Mouse (Mus musculus): ENCODE results near the gene Rhbdf2. TPM values are rescaled to one million over a fixed set of nuclear protein-coding genes. Genes with fewer than 3 reads are reported as not detected.

Gene Rhbdf2
- polyA plus RNA-seq, 1 experiment from 2014 or later, result 3.9 TPM

DNA sequence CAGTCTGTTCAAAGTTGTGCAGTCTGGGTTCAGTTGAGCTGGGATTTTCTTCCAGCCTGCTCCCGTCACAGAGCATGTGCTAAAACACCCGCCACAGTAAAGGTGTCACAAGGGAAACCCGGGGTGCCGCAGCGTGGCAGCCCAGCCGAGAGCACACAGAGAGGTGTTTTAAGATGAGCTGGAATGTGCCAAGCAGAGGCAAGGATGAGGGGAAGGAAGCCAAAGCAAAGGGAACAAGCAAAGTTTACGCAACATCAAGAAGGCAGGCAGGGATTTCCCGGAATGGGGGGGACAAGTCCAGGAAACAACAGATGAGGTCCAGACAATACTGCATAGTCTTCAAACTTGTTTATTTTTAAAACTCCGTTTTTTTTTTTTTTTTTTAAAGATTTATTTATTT is 39.7 kb upstream of the Rhbdf2 start:
- no peak overlapping the region for H3K4me2 ChIP-seq (ENCODE audit: low read depth, severe bottlenecking)
- 70% methylated on average over 9 of the region's 9 CpGs for WGBS
- no peaks in the 10 kb centered on the region for H3K27me3 ChIP-seq (ENCODE audit: control insufficient read depth, insufficient read depth, low read length)
- H3K9me3 ChIP-seq (ENCODE audit: control insufficient read depth, low read length), result no peaks in the 10 kb centered on the region
- no peaks in the 10 kb centered on the region for H3K36me3 ChIP-seq (ENCODE audit: control insufficient read depth, insufficient read depth, low read length)
- H3K4me3 ChIP-seq (ENCODE audit: low read depth, low read length), result no peak overlapping the region
- no peak overlapping the region for H3K27ac ChIP-seq (replicated peaks; ENCODE audit: low read depth, low read length)
- DNase-seq (ENCODE audit: low spot score) (no peak), ATAC-seq (ENCODE audit: insufficient number of reproducible peaks, low FRiP score, low TSS enrichment, low read depth) (no peak)
- no peak overlapping the region for H3K9ac ChIP-seq (ENCODE audit: low read length)
- peaks cover 11% of the 10 kb centered on the region for H3K4me1 ChIP-seq (ENCODE audit: control insufficient read depth, insufficient read depth, low read length)

GRCm38 (mm10) chr11:116665289-116665688 is 38.5 kb upstream of the Rhbdf2 start:
- Histone ChIP-seq H3K9me3 (ENCODE audit: control insufficient read depth, low read length) (no peaks in the 10 kb centered on the region), H3K4me1 (ENCODE audit: control insufficient read depth, insufficient read depth, low read length) (peaks cover 11% of the 10 kb centered on the region), H3K27ac (replicated peaks; ENCODE audit: low read depth, low read length) (no peak overlapping the region), H3K4me3 (ENCODE audit: low read depth, low read length) (no peak overlapping the region), H3K36me3 (ENCODE audit: control insufficient read depth, insufficient read depth, low read length) (no peaks in the 10 kb centered on the region), H3K4me2 (ENCODE audit: low read depth, severe bottlenecking) (no peak overlapping the region), H3K27me3 (ENCODE audit: control insufficient read depth, insufficient read depth, low read length) (no peaks in the 10 kb centered on the region), H3K9ac (ENCODE audit: low read length) (no peak overlapping the region)
- ATAC-seq (ENCODE audit: insufficient number of reproducible peaks, low FRiP score, low TSS enrichment, low read depth), result no peak
- 74% methylated on average over 10 of the region's 10 CpGs for WGBS
- no peak for DNase-seq (ENCODE audit: low spot score)

DNA sequence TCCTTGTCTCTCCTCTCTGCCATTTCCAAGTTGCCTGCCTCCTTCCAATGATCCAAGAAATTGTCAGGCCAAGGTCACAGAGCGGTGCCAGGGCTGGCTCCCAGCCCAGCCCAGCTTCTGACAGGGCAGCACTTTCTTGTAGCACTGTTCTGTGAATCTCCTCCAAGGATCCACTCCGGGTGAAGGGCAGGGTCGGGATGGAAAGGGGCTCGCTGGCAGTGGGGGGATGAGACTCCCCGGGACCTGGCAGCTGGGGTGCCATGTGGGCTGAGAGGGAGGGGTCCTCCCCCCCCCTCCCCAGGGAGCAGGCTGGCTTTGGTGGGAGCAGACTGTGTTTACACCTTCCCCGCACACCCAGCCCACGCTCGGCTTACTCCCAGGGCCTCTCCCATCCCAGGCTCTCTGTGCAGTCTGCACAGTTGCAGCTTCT is 35.1 kb upstream of the Rhbdf2 start:
- ATAC-seq (ENCODE audit: insufficient number of reproducible peaks, low FRiP score, low TSS enrichment, low read depth), result no peak
- WGBS, result 58% methylated on average over 8 of the region's 8 CpGs
- no peak overlapping the region for H3K27ac ChIP-seq (replicated peaks; ENCODE audit: low read depth, low read length)

DNA sequence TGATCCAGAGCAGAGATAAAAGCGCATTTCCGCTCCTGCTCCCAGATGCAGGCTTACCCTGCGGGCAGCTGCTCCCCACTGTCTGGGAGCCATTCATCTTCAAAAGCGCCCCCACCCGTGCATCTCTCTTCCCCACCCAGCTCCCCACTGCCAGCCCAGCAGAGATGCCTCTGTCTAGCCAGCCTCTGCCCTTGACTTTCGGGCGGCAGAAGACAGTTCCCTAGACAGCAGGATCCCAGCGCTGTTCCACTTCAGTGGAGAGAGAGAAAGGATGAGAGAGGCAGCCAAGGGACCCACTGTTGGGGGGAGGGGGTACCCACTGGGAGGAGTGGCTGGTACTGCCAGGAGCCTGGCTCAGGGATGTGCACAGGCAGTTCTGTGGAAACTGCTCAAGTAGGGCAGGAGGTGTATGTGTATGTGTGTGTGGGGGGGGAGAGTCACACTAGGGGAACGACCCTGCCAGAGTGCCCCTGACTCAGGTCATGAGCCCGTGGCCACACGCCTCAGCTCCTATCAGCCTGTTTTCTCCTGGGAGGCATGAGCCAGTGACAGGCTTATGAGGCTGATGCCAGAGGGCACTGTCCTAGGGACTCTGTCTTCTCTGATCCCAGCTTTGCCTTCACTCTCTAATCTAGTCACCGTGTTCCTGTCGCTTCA is 34.6 kb upstream of the Rhbdf2 start:
- H3K36me3 ChIP-seq (ENCODE audit: control insufficient read depth, insufficient read depth, low read length), result no peaks in the 10 kb centered on the region
- DNase-seq (ENCODE audit: low spot score) (no peak), ATAC-seq (ENCODE audit: insufficient number of reproducible peaks, low FRiP score, low TSS enrichment, low read depth) (no peak)
- H3K9ac ChIP-seq (ENCODE audit: low read length), result 0 out of 2 replicates have a peak overlapping the region, but pooled peaks have one; percentile 22
- H3K4me2 ChIP-seq (ENCODE audit: low read depth, severe bottlenecking), result no peak overlapping the region
- H3K4me3 ChIP-seq (ENCODE audit: low read depth, low read length), result no peak overlapping the region
- peaks cover 14% of the 10 kb centered on the region for H3K4me1 ChIP-seq (ENCODE audit: control insufficient read depth, insufficient read depth, low read length)
- no peak overlapping the region for H3K27ac ChIP-seq (replicated peaks; ENCODE audit: low read depth, low read length)
- WGBS, result 25% methylated on average over 13 of the region's 13 CpGs
- H3K27me3 ChIP-seq (ENCODE audit: control insufficient read depth, insufficient read depth, low read length), result no peaks in the 10 kb centered on the region
- H3K9me3 ChIP-seq (ENCODE audit: control insufficient read depth, low read length), result no peaks in the 10 kb centered on the region

More for the DNA sequence above, 35.1 kb upstream of the Rhbdf2 start:
- Histone ChIP-seq H3K27me3 (ENCODE audit: control insufficient read depth, insufficient read depth, low read length) (no peaks in the 10 kb centered on the region), H3K9me3 (ENCODE audit: control insufficient read depth, low read length) (no peaks in the 10 kb centered on the region), H3K4me2 (ENCODE audit: low read depth, severe bottlenecking) (no peak overlapping the region), H3K9ac (ENCODE audit: low read length) (no peak overlapping the region; the same call in 1 of the 2 replicates), H3K4me1 (ENCODE audit: control insufficient read depth, insufficient read depth, low read length) (peaks cover 14% of the 10 kb centered on the region), H3K36me3 (ENCODE audit: control insufficient read depth, insufficient read depth, low read length) (no peaks in the 10 kb centered on the region), H3K4me3 (ENCODE audit: low read depth, low read length) (no peak overlapping the region)
- no peak for DNase-seq (ENCODE audit: low spot score)

DNA sequence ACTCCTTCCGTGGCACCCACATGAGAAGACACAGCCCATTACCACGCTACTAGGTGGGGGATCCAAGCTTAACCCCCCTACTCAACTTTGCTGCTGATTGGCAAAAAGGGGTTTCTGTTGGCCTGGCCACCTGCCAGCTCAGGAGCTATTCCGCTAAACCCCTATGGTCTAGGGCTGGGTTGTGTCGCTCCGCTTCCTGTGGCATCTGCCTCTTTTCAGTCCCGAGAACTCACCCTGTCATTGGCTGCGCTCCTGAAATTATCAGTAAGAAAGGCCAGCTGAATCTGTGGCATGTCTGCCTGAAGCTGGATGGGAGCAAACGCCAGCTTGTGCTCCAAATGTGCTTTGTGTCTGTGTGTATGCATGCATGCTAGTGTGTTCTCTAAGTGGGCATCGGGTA is 33.4 kb upstream of the Rhbdf2 start:
- H3K4me1 ChIP-seq (ENCODE audit: control insufficient read depth, insufficient read depth, low read length), result peaks cover 14% of the 10 kb centered on the region
- no peak for ATAC-seq (ENCODE audit: insufficient number of reproducible peaks, low FRiP score, low TSS enrichment, low read depth)

DNA sequence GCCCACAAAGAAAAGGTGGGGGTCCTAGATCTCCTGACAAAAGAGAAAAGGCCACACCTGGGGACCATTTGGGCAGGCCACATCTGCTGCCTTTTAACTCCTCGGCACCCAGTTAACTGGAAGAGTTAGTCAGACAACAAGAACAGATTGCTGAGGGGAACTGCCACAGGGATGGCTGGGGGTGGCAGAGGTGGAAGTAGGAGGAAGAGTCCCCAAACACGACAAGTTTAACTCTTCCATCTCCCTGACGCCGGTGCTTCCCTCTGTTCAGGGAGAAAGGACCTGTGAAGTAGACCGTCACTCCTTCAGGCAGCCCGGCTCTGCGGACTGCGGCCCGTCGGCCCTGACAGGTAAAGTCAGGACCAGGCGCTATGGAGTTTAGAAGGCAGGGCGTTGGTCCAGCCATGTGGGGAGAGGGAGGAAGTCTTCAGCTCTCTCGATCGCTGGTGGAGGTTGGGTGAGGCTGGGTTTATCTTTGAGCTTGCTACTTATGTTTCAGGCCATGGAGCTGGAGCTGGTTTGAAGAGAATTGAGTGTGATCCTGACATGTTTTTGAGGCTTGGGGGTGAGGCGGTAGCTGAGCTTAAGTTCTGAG is 32.3 kb upstream of the Rhbdf2 start:
- WGBS, result 73% methylated on average over 15 of the region's 15 CpGs
- no peak overlapping the region for H3K9ac ChIP-seq (ENCODE audit: low read length)

More for the DNA sequence above, 33.4 kb upstream of the Rhbdf2 start:
- Histone ChIP-seq H3K27ac (replicated peaks; ENCODE audit: low read depth, low read length) (no peak overlapping the region), H3K9ac (ENCODE audit: low read length) (peak overlapping the region; percentile 17; the same call in 1 of the 2 replicates), H3K4me2 (ENCODE audit: low read depth, severe bottlenecking) (no peak overlapping the region), H3K36me3 (ENCODE audit: control insufficient read depth, insufficient read depth, low read length) (no peaks in the 10 kb centered on the region), H3K9me3 (ENCODE audit: control insufficient read depth, low read length) (no peaks in the 10 kb centered on the region), H3K27me3 (ENCODE audit: control insufficient read depth, insufficient read depth, low read length) (no peaks in the 10 kb centered on the region), H3K4me3 (ENCODE audit: low read depth, low read length) (no peak overlapping the region)
- 87% methylated on average over 9 of the region's 9 CpGs for WGBS
- no peak for DNase-seq (ENCODE audit: low spot score)

DNA sequence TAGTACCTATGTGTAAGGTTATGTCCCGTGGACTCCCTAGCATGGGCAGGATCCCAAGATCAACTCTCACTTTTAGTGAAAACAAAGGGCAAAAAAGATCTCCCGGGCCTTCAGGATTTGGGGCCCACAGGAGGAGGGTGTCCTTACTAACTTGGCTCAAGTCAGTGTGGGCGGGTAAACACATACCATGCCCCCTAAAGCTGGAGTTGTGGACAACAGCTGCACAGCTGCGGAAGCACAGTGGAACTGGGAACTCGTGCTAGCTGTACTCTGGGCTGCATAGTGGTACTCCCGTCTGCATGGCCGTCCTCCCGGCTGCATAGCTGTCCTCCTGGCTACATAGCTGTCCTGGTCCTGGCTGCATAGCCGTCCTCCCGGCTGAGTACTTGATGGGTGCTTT is 31.4 kb upstream of the Rhbdf2 start:
- H3K4me2 ChIP-seq (ENCODE audit: low read depth, severe bottlenecking), result peak overlapping the region; percentile 36; the same call in 1 of the 2 replicates
- no peak overlapping the region for H3K4me3 ChIP-seq (ENCODE audit: low read depth, low read length)
- 68% methylated on average over 10 of the region's 10 CpGs for WGBS
- no peaks in the 10 kb centered on the region for H3K36me3 ChIP-seq (ENCODE audit: control insufficient read depth, insufficient read depth, low read length)
- peaks cover 7% of the 10 kb centered on the region for H3K27me3 ChIP-seq (ENCODE audit: control insufficient read depth, insufficient read depth, low read length)
- ATAC-seq (ENCODE audit: insufficient number of reproducible peaks, low FRiP score, low TSS enrichment, low read depth) (no peak), DNase-seq (ENCODE audit: low spot score) (no peak)
- peak overlapping the region; percentile 27; the same call in 1 of the 2 replicates for H3K9ac ChIP-seq (ENCODE audit: low read length)
- peaks cover 16% of the 10 kb centered on the region for H3K4me1 ChIP-seq (ENCODE audit: control insufficient read depth, insufficient read depth, low read length)
- H3K27ac ChIP-seq (replicated peaks; ENCODE audit: low read depth, low read length), result peak overlapping the region; percentile 68
- no peaks in the 10 kb centered on the region for H3K9me3 ChIP-seq (ENCODE audit: control insufficient read depth, low read length)

More for the DNA sequence above, 32.3 kb upstream of the Rhbdf2 start:
- Histone ChIP-seq H3K27ac (replicated peaks; ENCODE audit: low read depth, low read length) (no peak overlapping the region), H3K36me3 (ENCODE audit: control insufficient read depth, insufficient read depth, low read length) (no peaks in the 10 kb centered on the region), H3K4me2 (ENCODE audit: low read depth, severe bottlenecking) (no peak overlapping the region), H3K27me3 (ENCODE audit: control insufficient read depth, insufficient read depth, low read length) (peaks cover 6% of the 10 kb centered on the region), H3K9me3 (ENCODE audit: control insufficient read depth, low read length) (no peaks in the 10 kb centered on the region), H3K4me1 (ENCODE audit: control insufficient read depth, insufficient read depth, low read length) (peaks cover 13% of the 10 kb centered on the region), H3K4me3 (ENCODE audit: low read depth, low read length) (no peak overlapping the region)
- DNase-seq (ENCODE audit: low spot score) (no peak), ATAC-seq (ENCODE audit: insufficient number of reproducible peaks, low FRiP score, low TSS enrichment, low read depth) (no peak)

DNA sequence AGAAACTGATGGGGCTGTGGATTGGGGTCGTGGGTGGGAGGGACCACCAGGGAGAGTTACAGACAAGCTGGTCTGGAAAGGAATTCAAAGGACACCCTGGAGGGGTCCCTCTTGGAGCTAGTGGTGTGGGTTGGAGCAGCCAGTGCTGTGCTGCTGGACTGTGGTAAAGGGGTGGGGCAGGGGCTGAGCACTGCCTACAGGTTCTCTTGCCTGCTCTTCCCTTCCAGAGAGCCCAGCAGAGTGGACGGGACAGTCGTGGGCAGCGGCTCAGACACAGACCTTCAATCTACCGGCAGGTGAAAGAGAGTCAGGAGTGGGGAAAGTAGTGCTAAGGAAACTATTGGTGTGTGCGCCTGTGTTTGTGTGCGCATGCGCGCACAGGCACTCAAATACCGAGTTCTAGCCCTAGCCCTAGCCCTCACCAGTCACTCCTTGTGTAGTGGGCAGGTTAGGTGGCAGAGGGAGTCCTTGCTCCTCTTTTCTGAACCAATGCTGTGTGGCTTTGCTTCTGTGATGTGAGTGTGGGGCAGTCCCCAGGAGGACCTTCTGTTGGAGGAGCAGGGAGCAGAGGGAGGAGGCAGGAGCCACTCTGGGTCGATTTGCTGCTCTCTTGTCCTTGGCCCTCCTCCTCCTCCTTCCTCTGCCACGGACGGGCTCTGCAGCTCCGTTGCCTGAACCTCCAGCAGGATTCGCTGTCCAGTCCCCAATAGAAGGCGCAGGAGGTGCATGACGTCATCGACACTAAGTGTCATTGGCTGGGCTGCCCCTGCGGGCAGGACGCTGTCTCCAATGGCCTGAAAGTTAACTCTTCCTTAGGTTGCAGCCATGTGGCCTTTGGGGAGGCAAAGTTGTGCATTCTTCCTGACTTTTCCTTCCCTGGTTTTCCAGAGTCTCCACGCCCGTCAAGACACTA is 30.7 kb upstream of the Rhbdf2 start:
- no peaks in the 10 kb centered on the region for H3K9me3 ChIP-seq (ENCODE audit: control insufficient read depth, low read length)
- H3K27ac ChIP-seq (replicated peaks; ENCODE audit: low read depth, low read length), result peak overlapping the region; percentile 68
- H3K9ac ChIP-seq (ENCODE audit: low read length), result peak overlapping the region; percentile 0; the same call in 1 of the 2 replicates
- WGBS, result 13% methylated on average over 22 of the region's 22 CpGs
- H3K27me3 ChIP-seq (ENCODE audit: control insufficient read depth, insufficient read depth, low read length), result peaks cover 8% of the 10 kb centered on the region
- peak overlapping the region; percentile 14 for H3K4me3 ChIP-seq (ENCODE audit: low read depth, low read length)
- ATAC-seq (ENCODE audit: insufficient number of reproducible peaks, low FRiP score, low TSS enrichment, low read depth) (peak; percentile 87), DNase-seq (ENCODE audit: low spot score) (peak; percentile 91)
- H3K4me2 ChIP-seq (ENCODE audit: low read depth, severe bottlenecking), result peak overlapping the region; percentile 36
- peaks cover 21% of the 10 kb centered on the region for H3K4me1 ChIP-seq (ENCODE audit: control insufficient read depth, insufficient read depth, low read length)
- H3K36me3 ChIP-seq (ENCODE audit: control insufficient read depth, insufficient read depth, low read length), result no peaks in the 10 kb centered on the region

Data from limb, embryonic 11.5 days (tissue).